Mouse (Mus musculus) limb, embryonic 15.5 days (tissue): ENCODE results near the gene Cox5a. TPM values are rescaled to one million over a fixed set of nuclear protein-coding genes. Genes with fewer than 3 reads are reported as not detected.

Source experiments
- ATAC-seq: fragments of 200-750 bp; cut with Nextera tagmentation; 2 replicates; pipeline ENCODE4 v1.8.0; 2017; ENCODE audit warnings: low read depth, moderate TSS enrichment; ENCODE audit not compliant: insufficient number of reproducible peaks, low FRiP score, low TSS enrichment
- H3K27ac ChIP-seq: fragments of 300-500 bp; sonication (generic); 2 replicates; pipeline ENCODE4 v1.5.1; 2015; ENCODE audit warnings: moderate library complexity, mild to moderate bottlenecking, inconsistent platforms
- H3K27me3 ChIP-seq: fragments of 300-500 bp; sonication (generic); 2 replicates; pipeline ENCODE4 v1.6.1; 2015; ENCODE audit warnings: inconsistent platforms
- H3K36me3 ChIP-seq: fragments of 300-500 bp; sonication (generic); 2 replicates; pipeline ENCODE4 v1.6.1; 2015; ENCODE audit warnings: inconsistent platforms
- H3K4me1 ChIP-seq: fragments of 300-500 bp; sonication (generic); 2 replicates; pipeline ENCODE4 v1.6.1; 2015; ENCODE audit warnings: inconsistent platforms
- H3K4me2 ChIP-seq: fragments of 300-500 bp; sonication (generic); 2 replicates; pipeline ENCODE4 v1.6.1; 2015; ENCODE audit warnings: mild to moderate bottlenecking, inconsistent platforms
- H3K4me3 ChIP-seq: fragments of 300-500 bp; sonication (generic); 2 replicates; pipeline ENCODE4 v1.5.1; 2015; ENCODE audit warnings: mild to moderate bottlenecking, inconsistent platforms
- H3K9ac ChIP-seq: fragments of 300-500 bp; sonication (generic); 2 replicates; pipeline ENCODE4 v1.6.1; 2015; ENCODE audit warnings: inconsistent platforms
- H3K9me3 ChIP-seq: fragments of 300-500 bp; sonication (generic); 2 replicates; pipeline ENCODE4 v1.6.1; 2016; ENCODE audit warnings: inconsistent platforms
- WGBS: fragments of 180-500 bp; shearing (Covaris S2); methylation state at CpG from one replicate; pipeline ENCODE4 v1.1.7; 2015; 5-methylcytosine and 5-hydroxymethylcytosine counted together
- polyA plus RNA-seq: library from polyadenylated mRNA; unstranded; fragments of >200 nt; fragmentation: Nextera tagmentation; extraction: Ambion mirVana; gene quantifications from 2 replicates; pipeline ENCODE4 v1.2.1, GENCODE M21; 2015

Cox5a gene
- polyA plus RNA-seq, 1 experiment from 2014 or later, result 411 TPM

- Histone ChIP-seq H3K4me2 (0 out of 2 replicates have a peak overlapping the region, but pooled peaks have one; percentile 24), H3K4me1 (peaks cover 47% of the 10 kb centered on the region), H3K27ac (peak overlapping the region; percentile 83), H3K9ac (no peak overlapping the region), H3K36me3 (peaks cover 26% of the 10 kb centered on the region), H3K9me3 (no peaks in the 10 kb centered on the region), H3K27me3 (no peaks in the 10 kb centered on the region), H3K4me3 (no peak overlapping the region)
- ATAC-seq, result peak; percentile 67
- WGBS, result 19% methylated on average over 10 of the region's 10 CpGs
Observed at GRCm38 (mm10) chr9:57565741-57566221, 44.7 kb downstream of the Cox5a start.

DNA sequence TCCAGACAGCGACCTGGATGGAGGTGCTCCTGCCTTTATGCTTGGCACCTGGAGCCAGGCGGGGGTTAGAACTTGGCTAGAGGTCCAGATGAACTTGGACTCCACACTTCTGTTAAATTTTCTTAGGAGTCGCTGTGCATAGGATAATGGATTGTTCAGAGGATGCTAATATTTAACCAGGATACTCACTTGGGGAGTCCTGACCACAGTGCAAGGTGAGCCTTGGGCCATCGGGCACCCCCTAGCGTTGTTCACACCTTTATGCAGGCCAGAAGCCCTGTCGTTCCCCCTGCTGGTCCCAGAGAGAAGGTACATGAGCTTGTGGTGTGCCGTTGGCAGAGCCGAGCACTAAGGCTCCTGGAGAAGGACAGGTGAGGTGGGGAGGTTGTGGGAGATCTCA, 45.8 kb downstream of the Cox5a start:
- H3K36me3 ChIP-seq, result peaks cover 34% of the 10 kb centered on the region
- WGBS, result 46% methylated on average over 8 of the region's 8 CpGs
- peaks cover 39% of the 10 kb centered on the region for H3K4me1 ChIP-seq
- H3K4me3 ChIP-seq, result no peak overlapping the region
- H3K27ac ChIP-seq, result peak overlapping the region; percentile 83
- ATAC-seq, result no peak
- no peak overlapping the region for H3K9ac ChIP-seq
- H3K9me3 ChIP-seq, result no peaks in the 10 kb centered on the region
- no peaks in the 10 kb centered on the region for H3K27me3 ChIP-seq
- H3K4me2 ChIP-seq, result no peak overlapping the region

GRCm38 (mm10) chr9:57568500-57568899, 47.4 kb downstream of the Cox5a start:
- H3K4me1 ChIP-seq, result peaks cover 27% of the 10 kb centered on the region
- no peak overlapping the region for H3K4me3 ChIP-seq
- H3K27ac ChIP-seq, result no peak overlapping the region
- ATAC-seq, result no peak
- no peaks in the 10 kb centered on the region for H3K27me3 ChIP-seq
- H3K4me2 ChIP-seq, result no peak overlapping the region
- WGBS, result 91% methylated on average over 6 of the region's 6 CpGs
- H3K36me3 ChIP-seq, result peaks cover 34% of the 10 kb centered on the region
- no peaks in the 10 kb centered on the region for H3K9me3 ChIP-seq
- H3K9ac ChIP-seq, result no peak overlapping the region

DNA sequence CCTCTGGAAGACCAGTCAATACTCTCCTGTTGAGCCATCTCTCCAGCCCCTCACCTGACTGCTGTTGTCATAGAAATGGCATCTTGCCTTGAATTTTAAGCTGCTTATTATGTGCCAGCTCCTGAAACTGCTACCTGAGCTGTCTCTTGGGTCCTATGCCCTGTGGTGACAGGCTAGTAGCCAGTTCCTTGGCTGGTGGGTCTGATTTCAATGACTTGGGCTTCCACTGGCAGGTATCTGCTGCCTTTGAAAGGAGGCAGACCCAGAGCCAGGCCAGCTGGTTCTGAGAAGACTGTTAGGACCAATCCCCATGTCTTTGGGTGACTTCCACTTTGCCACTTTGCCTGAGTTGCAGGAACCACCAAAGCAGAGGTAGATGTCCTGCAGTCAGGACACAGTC, 53.3 kb downstream of the Cox5a start:
- Histone ChIP-seq H3K9me3 (no peaks in the 10 kb centered on the region), H3K4me2 (no peak overlapping the region), H3K4me1 (0 out of 2 replicates have a peak, but pooled peaks cover 4% of the 10 kb centered on the region), H3K27ac (no peak overlapping the region), H3K4me3 (no peak overlapping the region), H3K9ac (no peak overlapping the region), H3K36me3 (peaks cover 42% of the 10 kb centered on the region), H3K27me3 (no peaks in the 10 kb centered on the region)
- no peak for ATAC-seq

GRCm38 (mm10) chr9:57575577-57575976, 54.5 kb downstream of the Cox5a start:
- H3K36me3 ChIP-seq, result peaks cover 42% of the 10 kb centered on the region
- H3K9me3 ChIP-seq, result no peaks in the 10 kb centered on the region
- no peaks in the 10 kb centered on the region for H3K27me3 ChIP-seq
- WGBS, result 87% methylated on average over 3 of the region's 3 CpGs
- no peak overlapping the region for H3K4me2 ChIP-seq
- H3K27ac ChIP-seq, result no peak overlapping the region
- H3K4me1 ChIP-seq, result 0 out of 2 replicates have a peak, but pooled peaks cover 4% of the 10 kb centered on the region
- no peak overlapping the region for H3K9ac ChIP-seq
- ATAC-seq, result no peak
- no peak overlapping the region for H3K4me3 ChIP-seq

DNA sequence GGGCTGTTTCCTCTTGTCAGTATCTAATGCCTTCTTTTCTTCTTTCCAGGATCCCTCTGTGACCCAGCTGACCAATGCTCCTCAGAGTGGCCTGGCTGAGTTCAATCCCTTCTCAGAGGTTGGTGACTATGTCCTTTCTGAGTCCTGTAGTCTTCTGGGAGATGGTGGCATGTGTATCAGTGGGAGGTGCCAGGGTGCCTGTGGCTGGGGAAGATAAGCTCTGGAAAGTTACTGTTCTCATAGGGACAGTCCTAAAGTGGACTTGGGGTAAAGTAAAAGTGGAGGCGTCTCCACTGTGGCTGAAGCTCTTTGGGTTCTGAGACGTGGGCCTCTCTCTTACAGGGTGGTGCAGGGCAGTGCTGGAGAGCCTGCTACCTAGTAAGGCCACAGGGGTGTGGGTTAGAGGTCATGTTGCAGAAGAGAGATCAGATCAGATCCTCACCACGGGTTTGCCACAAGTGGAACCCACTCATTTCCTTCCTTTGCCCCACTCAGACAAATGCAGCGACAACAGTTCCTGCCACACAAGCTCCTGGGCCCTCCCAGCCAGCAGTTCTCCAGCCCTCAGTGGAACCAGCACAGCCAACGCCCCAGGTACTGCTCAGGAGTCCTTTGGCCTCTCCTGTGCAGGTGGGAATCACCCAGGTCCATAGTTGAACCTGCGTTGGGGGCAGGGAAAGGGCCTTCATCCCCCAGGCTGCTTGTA, 56.2 kb downstream of the Cox5a start:
- no peaks in the 10 kb centered on the region for H3K27me3 ChIP-seq
- no peaks in the 10 kb centered on the region for H3K9me3 ChIP-seq
- H3K4me2 ChIP-seq, result no peak overlapping the region
- H3K9ac ChIP-seq, result no peak overlapping the region
- WGBS, result 80% methylated on average over 6 of the region's 6 CpGs
- H3K36me3 ChIP-seq, result peaks cover 51% of the 10 kb centered on the region
- H3K4me1 ChIP-seq, result 0 out of 2 replicates have a peak, but pooled peaks cover 4% of the 10 kb centered on the region
- no peak overlapping the region for H3K4me3 ChIP-seq
- H3K27ac ChIP-seq, result no peak overlapping the region
- no peak for ATAC-seq

Other genes starting within 250 kb of the Cox5a start
- 23.3 and 25.5 TPM in 2 replicates for gene Ppcdc, start 81.2 kb upstream of the Cox5a start, polyA plus RNA-seq
- gene Scamp5, start 53.2 kb upstream of the Cox5a start, polyA plus RNA-seq, result 12.7 and 14.2 TPM in 2 replicates
- gene Rpp25, start 17.2 kb upstream of the Cox5a start, polyA plus RNA-seq, result 0.40 and 1.1 TPM in 2 replicates
- gene Fam219b, start 16.3 kb downstream of the Cox5a start, polyA plus RNA-seq, result 26.8 and 27.5 TPM in 2 replicates
- 37.9 and 49.8 TPM in 2 replicates for gene Mpi, start 31.5 kb downstream of the Cox5a start, polyA plus RNA-seq
- gene Scamp2, start 39.7 kb downstream of the Cox5a start, polyA plus RNA-seq, result 86.4 and 94.3 TPM in 2 replicates
- gene Ulk3, start 68.2 kb downstream of the Cox5a start, polyA plus RNA-seq, result 21.2 and 23.2 TPM in 2 replicates
- gene Cplx3, start 85.0 kb downstream of the Cox5a start, polyA plus RNA-seq, result 0.36 TPM in 1 of 2 replicates, not detected in the other
- not detected in 2 replicates for gene Lman1l, start 99.5 kb downstream of the Cox5a start, polyA plus RNA-seq
- 24.2 and 29.0 TPM in 2 replicates for gene Csk, start 132.4 kb downstream of the Cox5a start, polyA plus RNA-seq
- gene Cyp1a2, start 162.4 kb downstream of the Cox5a start, polyA plus RNA-seq, result not detected in 2 replicates
- 0.08 TPM in 1 of 2 replicates, not detected in the other for gene Cyp1a1, start 166.7 kb downstream of the Cox5a start, polyA plus RNA-seq
- 32.9 and 33.9 TPM in 2 replicates for gene Edc3, start 187.3 kb downstream of the Cox5a start, polyA plus RNA-seq
- gene Clk3, start 244.6 kb downstream of the Cox5a start, polyA plus RNA-seq, result 64.7 and 80.3 TPM in 2 replicates